Mouse (Mus musculus): ENCODE measurements at regions not wholly inside any gene's neighbourhood (a gene's known extent, or its start where the extent isn't known, plus 50 kb on each side); places are given as distances from the start of the nearest gene placed in this dataset.
A peak's percentile ranks its signal among the peaks of the same experiment; 100 is the strongest.

DNA sequence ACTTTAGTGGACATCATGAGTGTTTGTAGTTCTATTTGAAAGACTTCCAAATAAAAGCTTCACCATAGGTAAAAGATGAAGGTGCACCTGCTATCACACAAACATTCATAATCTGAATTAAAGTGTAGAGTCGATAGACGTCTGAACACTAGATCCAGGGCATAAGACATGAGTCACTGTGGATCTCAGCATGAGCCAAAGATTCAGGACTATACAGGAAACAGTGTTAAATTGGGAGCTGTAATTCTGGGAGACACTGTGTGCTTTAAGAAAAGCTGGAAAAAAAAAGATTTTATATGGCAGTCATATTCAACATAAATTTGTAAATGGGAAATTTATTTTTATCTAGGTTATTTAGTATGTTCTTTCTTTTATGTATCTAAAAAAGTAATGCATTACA is 160.5 kb downstream of the Pdha2 start:
- Histone ChIP-seq H3K4me2 (no peak overlapping the region), H3K36me3 (ENCODE audit: control insufficient read depth, insufficient read depth, low read length) (no peaks in the 10 kb centered on the region), H3K4me3 (ENCODE audit: low read depth, low read length) (no peak overlapping the region), H3K9ac (ENCODE audit: low read length) (no peak overlapping the region), H3K27me3 (ENCODE audit: control insufficient read depth, insufficient read depth, low read length) (no peaks in the 10 kb centered on the region), H3K27ac (ENCODE audit: low read depth, low read length) (no peak overlapping the region), H3K9me3 (ENCODE audit: control insufficient read depth, low read length) (no peaks in the 10 kb centered on the region), H3K4me1 (ENCODE audit: control insufficient read depth, insufficient read depth, low read length) (no peaks in the 10 kb centered on the region)
- WGBS: 83% methylated on average over 2 of the region's 2 CpGs
- ATAC-seq (ENCODE audit: low FRiP score) (no peak), DNase-seq (ENCODE audit: low spot score, missing footprints) (no peak)

DNA sequence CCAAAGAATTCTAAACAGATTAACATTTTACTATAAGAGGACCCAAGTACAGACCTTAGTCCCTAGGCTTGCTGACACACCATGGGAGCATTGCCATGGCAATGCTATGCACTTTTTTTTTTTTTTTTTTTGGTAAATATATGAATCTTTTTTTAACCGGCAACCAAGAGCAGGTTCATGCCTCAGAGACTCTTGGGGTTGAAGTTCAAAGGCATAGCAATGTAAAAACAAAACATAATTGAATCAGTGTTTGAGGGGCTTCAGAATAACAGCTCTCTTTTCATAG is 197.9 kb downstream of the Pdha2 start:
- WGBS: 76% methylated on average over 1 of the region's 1 CpGs
- no peak overlapping the region for H3K4me2 ChIP-seq
- no peaks in the 10 kb centered on the region for H3K9me3 ChIP-seq (ENCODE audit: control insufficient read depth, low read length)
- no peak for ATAC-seq (ENCODE audit: low FRiP score)
- no peaks in the 10 kb centered on the region for H3K4me1 ChIP-seq (ENCODE audit: control insufficient read depth, insufficient read depth, low read length)
- H3K27me3 ChIP-seq (ENCODE audit: control insufficient read depth, insufficient read depth, low read length): no peaks in the 10 kb centered on the region
- no peak overlapping the region for H3K27ac ChIP-seq (ENCODE audit: low read depth, low read length)
- H3K36me3 ChIP-seq (ENCODE audit: control insufficient read depth, insufficient read depth, low read length): no peaks in the 10 kb centered on the region
- H3K4me3 ChIP-seq (ENCODE audit: low read depth, low read length): no peak overlapping the region
- no peak for DNase-seq (ENCODE audit: low spot score, missing footprints)
- H3K9ac ChIP-seq (ENCODE audit: low read length): no peak overlapping the region

DNA sequence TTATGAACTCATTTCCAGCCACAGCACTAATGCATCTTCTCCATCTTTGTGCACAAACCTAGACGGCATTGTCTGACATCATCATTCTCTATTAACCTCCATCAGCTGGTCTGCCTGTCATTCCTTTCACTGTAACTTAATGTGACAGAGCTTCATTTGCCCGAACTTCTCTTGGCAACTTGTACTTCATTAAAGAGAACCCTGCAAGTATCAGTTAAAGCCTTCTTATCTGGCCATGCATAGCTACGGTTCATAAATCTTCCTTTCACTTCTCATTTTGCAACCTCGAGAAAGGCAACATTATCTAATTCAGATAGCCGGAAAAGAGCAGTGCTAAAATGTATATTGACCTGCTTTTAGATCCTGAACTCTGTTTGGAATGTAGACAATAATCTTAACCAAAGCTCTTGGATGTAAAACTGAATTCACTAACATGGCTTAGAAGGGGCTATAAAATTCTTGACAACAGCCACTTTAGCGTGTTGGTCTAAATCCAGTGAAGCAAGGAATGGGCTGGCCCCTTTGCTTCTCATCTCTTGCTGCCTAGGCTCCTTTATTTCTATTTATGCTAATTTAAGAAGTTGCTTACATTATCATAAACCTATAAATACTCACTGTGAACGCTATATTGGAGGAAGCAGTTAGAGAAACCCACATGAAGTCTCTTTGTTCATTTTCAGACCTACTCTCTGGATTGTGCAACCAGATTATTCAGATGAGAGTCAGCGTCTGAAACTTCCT is 198.5 kb downstream of the Pdha2 start:
- Histone ChIP-seq H3K4me2 (no peak overlapping the region), H3K4me3 (ENCODE audit: low read depth, low read length) (no peak overlapping the region), H3K27ac (ENCODE audit: low read depth, low read length) (no peak overlapping the region), H3K27me3 (ENCODE audit: control insufficient read depth, insufficient read depth, low read length) (no peaks in the 10 kb centered on the region), H3K9ac (ENCODE audit: low read length) (no peak overlapping the region), H3K36me3 (ENCODE audit: control insufficient read depth, insufficient read depth, low read length) (no peaks in the 10 kb centered on the region), H3K4me1 (ENCODE audit: control insufficient read depth, insufficient read depth, low read length) (no peaks in the 10 kb centered on the region), H3K9me3 (ENCODE audit: control insufficient read depth, low read length) (no peaks in the 10 kb centered on the region)
- DNase-seq (ENCODE audit: low spot score, missing footprints): no peak
- 76% methylated on average over 8 of the region's 8 CpGs for WGBS
- ATAC-seq (ENCODE audit: low FRiP score): peak; percentile 8; the same call in 1 of the 2 replicates

DNA sequence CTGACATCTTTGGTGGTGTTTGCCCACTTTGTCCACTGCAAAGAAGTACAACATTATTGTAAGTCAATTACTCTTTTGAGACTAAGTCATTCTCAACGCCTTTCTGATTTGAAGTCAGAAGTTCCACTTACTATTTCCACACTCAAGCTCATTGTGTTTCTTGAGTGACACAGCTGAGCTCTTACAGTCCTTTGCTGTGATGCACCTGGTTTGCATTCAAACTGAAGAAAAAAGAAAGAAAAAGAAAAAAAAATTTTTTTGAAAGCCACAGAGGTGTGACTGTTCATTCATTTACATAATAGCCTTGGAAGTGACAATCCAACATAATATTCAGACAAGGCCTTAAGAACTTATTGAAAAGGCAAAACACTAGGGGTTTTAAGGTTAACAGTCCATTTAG is 199.2 kb downstream of the Pdha2 start:
- no peaks in the 10 kb centered on the region for H3K4me1 ChIP-seq (ENCODE audit: control insufficient read depth, insufficient read depth, low read length)
- H3K9me3 ChIP-seq (ENCODE audit: control insufficient read depth, low read length): no peaks in the 10 kb centered on the region
- WGBS: 59% methylated on average over 1 of the region's 1 CpGs
- ATAC-seq (ENCODE audit: low FRiP score) (no peak), DNase-seq (ENCODE audit: low spot score, missing footprints) (no peak)
- no peaks in the 10 kb centered on the region for H3K27me3 ChIP-seq (ENCODE audit: control insufficient read depth, insufficient read depth, low read length)
- no peak overlapping the region for H3K9ac ChIP-seq (ENCODE audit: low read length)
- no peak overlapping the region for H3K4me3 ChIP-seq (ENCODE audit: low read depth, low read length)
- no peak overlapping the region for H3K4me2 ChIP-seq
- no peaks in the 10 kb centered on the region for H3K36me3 ChIP-seq (ENCODE audit: control insufficient read depth, insufficient read depth, low read length)
- no peak overlapping the region for H3K27ac ChIP-seq (ENCODE audit: low read depth, low read length)

DNA sequence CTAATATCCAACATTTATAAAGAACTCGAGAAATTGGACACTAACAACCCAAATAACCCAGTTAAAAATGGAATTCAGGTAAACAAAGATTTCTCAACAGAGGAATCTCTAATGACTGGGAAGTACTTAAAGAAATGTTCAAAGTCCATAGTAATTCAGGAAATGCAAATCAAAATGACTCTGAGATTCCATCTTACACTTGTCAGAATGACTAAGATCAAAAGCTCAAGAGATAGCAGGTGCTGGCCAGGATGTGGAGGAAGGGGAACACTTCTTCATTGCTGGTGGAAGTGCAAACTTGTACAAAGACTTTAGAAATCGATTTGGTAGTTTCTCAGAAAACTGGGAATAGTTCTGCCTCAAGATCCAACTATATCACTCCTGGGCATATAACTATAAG is 203.4 kb downstream of the Pdha2 start:
- H3K36me3 ChIP-seq (ENCODE audit: control insufficient read depth, insufficient read depth, low read length): no peaks in the 10 kb centered on the region
- H3K4me2 ChIP-seq: no peak overlapping the region
- no peaks in the 10 kb centered on the region for H3K4me1 ChIP-seq (ENCODE audit: control insufficient read depth, insufficient read depth, low read length)
- no peak for DNase-seq (ENCODE audit: low spot score, missing footprints)
- WGBS: 86% methylated on average over 2 of the region's 2 CpGs
- H3K9ac ChIP-seq (ENCODE audit: low read length): no peak overlapping the region
- ATAC-seq (ENCODE audit: low FRiP score): no peak
- H3K27ac ChIP-seq (ENCODE audit: low read depth, low read length): no peak overlapping the region
- H3K9me3 ChIP-seq (ENCODE audit: control insufficient read depth, low read length): no peaks in the 10 kb centered on the region
- no peaks in the 10 kb centered on the region for H3K27me3 ChIP-seq (ENCODE audit: control insufficient read depth, insufficient read depth, low read length)
- H3K4me3 ChIP-seq (ENCODE audit: low read depth, low read length): no peak overlapping the region

DNA sequence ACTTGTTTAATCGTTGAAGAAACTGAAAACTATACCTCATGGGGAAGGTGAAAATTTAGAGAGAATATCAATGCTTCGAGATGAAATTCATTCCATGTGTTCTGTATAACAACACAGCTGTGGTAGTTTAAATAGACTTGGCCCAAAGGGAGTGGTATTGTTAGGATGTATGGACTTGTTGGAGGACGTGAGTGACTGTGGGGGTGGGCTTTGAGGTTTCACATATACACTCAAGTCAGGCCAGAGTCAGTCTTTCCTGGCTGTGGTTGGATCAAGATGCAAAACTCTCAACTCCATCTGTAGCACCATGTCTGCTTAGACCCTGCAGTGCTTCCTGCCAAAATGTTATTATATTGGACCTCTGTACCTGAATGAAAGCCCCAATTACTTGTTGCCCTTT is 206.3 kb downstream of the Pdha2 start:
- H3K4me3 ChIP-seq (ENCODE audit: low read depth, low read length): no peak overlapping the region
- no peak overlapping the region for H3K4me2 ChIP-seq
- no peaks in the 10 kb centered on the region for H3K36me3 ChIP-seq (ENCODE audit: control insufficient read depth, insufficient read depth, low read length)
- no peak for DNase-seq (ENCODE audit: low spot score, missing footprints)
- no peaks in the 10 kb centered on the region for H3K9me3 ChIP-seq (ENCODE audit: control insufficient read depth, low read length)
- no peaks in the 10 kb centered on the region for H3K4me1 ChIP-seq (ENCODE audit: control insufficient read depth, insufficient read depth, low read length)
- ATAC-seq (ENCODE audit: low FRiP score): no peak
- no peak overlapping the region for H3K27ac ChIP-seq (ENCODE audit: low read depth, low read length)
- H3K9ac ChIP-seq (ENCODE audit: low read length): no peak overlapping the region
- no peaks in the 10 kb centered on the region for H3K27me3 ChIP-seq (ENCODE audit: control insufficient read depth, insufficient read depth, low read length)
- WGBS: 67% methylated on average over 3 of the region's 3 CpGs

DNA sequence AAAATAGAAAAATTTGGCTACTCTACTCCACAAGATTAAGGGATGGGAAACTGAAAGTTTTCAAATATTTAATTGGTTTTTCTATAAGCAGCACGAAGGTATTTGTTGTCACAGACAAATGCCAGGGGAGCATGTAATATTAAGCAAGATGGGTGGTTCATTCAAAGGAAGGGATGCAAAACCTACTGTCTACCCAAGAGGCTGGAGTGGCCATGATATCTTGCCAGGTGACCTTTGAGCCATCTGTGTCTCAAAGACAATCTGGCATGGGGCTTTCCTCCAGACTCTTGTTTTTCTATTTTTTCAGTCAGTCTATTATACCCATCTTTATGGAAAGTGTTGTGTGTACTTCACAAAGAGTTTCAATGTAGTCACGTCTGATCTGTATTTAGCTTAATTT is 208.6 kb downstream of the Pdha2 start:
- Histone ChIP-seq H3K9ac (ENCODE audit: low read length) (no peak overlapping the region), H3K4me2 (no peak overlapping the region), H3K4me1 (ENCODE audit: control insufficient read depth, insufficient read depth, low read length) (no peaks in the 10 kb centered on the region), H3K9me3 (ENCODE audit: control insufficient read depth, low read length) (no peaks in the 10 kb centered on the region), H3K4me3 (ENCODE audit: low read depth, low read length) (no peak overlapping the region), H3K36me3 (ENCODE audit: control insufficient read depth, insufficient read depth, low read length) (no peaks in the 10 kb centered on the region), H3K27me3 (ENCODE audit: control insufficient read depth, insufficient read depth, low read length) (no peaks in the 10 kb centered on the region), H3K27ac (ENCODE audit: low read depth, low read length) (no peak overlapping the region)
- ATAC-seq (ENCODE audit: low FRiP score): no peak
- WGBS: 79% methylated on average over 2 of the region's 2 CpGs
- no peak for DNase-seq (ENCODE audit: low spot score, missing footprints)

DNA sequence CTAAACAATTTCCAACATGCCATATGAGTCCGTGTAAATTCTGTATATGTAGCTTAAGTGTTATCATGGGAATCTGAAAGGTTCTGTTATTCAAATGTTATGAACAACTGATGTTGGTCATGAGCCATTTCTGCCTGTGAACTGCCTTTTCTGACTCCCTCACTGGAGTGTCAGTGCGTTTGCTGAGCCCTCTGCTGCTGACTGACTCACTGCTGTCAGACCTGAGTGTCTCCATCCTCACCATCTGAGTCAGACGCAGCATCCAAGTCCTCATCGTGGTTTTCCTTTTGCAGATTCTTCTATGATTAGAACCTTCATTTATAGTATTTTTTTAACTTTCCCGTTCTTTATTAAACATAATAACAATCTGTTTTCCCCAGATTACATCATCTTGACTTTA is 223.9 kb downstream of the Pdha2 start:
- no peak overlapping the region for H3K27ac ChIP-seq (ENCODE audit: low read depth, low read length)
- no peak for DNase-seq (ENCODE audit: low spot score, missing footprints)
- no peak overlapping the region for H3K9ac ChIP-seq (ENCODE audit: low read length)
- no peaks in the 10 kb centered on the region for H3K36me3 ChIP-seq (ENCODE audit: control insufficient read depth, insufficient read depth, low read length)
- no peak for ATAC-seq (ENCODE audit: low FRiP score)
- H3K4me2 ChIP-seq: no peak overlapping the region
- H3K9me3 ChIP-seq (ENCODE audit: control insufficient read depth, low read length): no peaks in the 10 kb centered on the region
- WGBS: 80% methylated on average over 5 of the region's 5 CpGs
- H3K4me3 ChIP-seq (ENCODE audit: low read depth, low read length): no peak overlapping the region
- no peaks in the 10 kb centered on the region for H3K4me1 ChIP-seq (ENCODE audit: control insufficient read depth, insufficient read depth, low read length)
- H3K27me3 ChIP-seq (ENCODE audit: control insufficient read depth, insufficient read depth, low read length): no peaks in the 10 kb centered on the region

DNA sequence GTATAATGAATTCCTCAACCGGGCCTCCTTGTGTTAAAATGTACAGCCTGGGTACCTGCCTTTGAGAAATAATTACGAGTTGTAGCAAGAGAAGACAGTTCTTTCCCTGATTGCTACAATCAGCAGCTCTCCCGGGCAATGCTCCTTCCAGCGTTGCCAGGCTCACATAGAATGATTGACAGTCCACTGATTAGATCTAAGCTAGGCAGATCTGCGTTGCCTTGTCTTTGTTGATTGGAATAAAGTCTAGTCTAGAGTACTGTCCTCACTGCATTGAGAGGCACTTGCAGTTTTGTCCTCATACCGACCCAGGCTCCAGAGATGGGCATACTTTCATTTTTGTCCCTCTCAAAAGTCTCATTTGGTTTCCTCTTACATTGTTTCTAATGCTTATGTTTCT is 238.6 kb downstream of the Pdha2 start:
- DNase-seq (ENCODE audit: low spot score, missing footprints): no peak
- no peaks in the 10 kb centered on the region for H3K4me1 ChIP-seq (ENCODE audit: control insufficient read depth, insufficient read depth, low read length)
- no peak overlapping the region for H3K9ac ChIP-seq (ENCODE audit: low read length)
- H3K27me3 ChIP-seq (ENCODE audit: control insufficient read depth, insufficient read depth, low read length): no peaks in the 10 kb centered on the region
- WGBS: 63% methylated on average over 6 of the region's 6 CpGs
- peak; percentile 62; the same call in 1 of the 2 replicates for ATAC-seq (ENCODE audit: low FRiP score)
- H3K4me2 ChIP-seq: no peak overlapping the region
- H3K9me3 ChIP-seq (ENCODE audit: control insufficient read depth, low read length): no peaks in the 10 kb centered on the region
- H3K27ac ChIP-seq (ENCODE audit: low read depth, low read length): no peak overlapping the region
- no peak overlapping the region for H3K4me3 ChIP-seq (ENCODE audit: low read depth, low read length)
- H3K36me3 ChIP-seq (ENCODE audit: control insufficient read depth, insufficient read depth, low read length): no peaks in the 10 kb centered on the region

Data from midbrain, embryonic 11.5 days (tissue).